Comparison of ENCODE assay signal across 17 mouse cellular contexts in the genomic region with DNA sequence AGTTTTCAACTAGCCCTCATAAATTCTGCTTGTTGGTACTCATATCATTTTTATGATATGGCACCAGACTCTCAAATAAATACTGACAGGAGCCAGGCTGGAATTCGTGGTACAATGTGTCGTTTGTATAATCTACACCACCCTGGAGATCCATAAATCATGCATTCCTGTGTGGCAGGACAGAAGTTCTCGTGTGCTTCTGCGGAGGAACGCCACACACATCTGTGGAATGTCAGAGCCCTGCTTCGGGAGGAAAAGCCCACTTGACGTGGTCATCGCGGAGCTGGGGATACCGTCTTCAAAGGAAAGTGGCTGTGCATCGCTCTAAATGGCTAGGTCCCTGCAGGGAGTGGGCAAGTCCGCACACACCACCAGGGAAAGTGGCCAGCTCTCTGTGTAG. TPM values are rescaled to one million over a fixed set of nuclear protein-coding genes. Genes with fewer than 3 reads are reported as not detected.
DNase-seq lines count a peak whose midpoint lies in the region; ATAC-seq and TF ChIP-seq lines count a peak whose summit lies in the region.
"Had no signal": no experiment of that assay in that cellular context is flagged by ENCODE, and none has a peak within 500 bp of the region (broad histone marks: within the 10 kb centered on the region; RNA-seq: fewer than 3 reads in every experiment).

No protein-coding gene starts in this region.

- no peaks in the 10 kb centered on the region for H3K9me3 ChIP-seq in heart, embryonic 15.5 days (replicated peaks)
- H3K9me3 ChIP-seq in lung, embryonic 14.5 days (ENCODE audit: low read depth, low read length) = no peaks in the 10 kb centered on the region
- no peaks in the 10 kb centered on the region for H3K9me3 ChIP-seq in lung, postnatal 0 days (ENCODE audit: low read length)
- H3K9me3 ChIP-seq in intestine, embryonic 15.5 days = no peaks in the 10 kb centered on the region
- H3K9me3 ChIP-seq in stomach, embryonic 15.5 days = no peaks in the 10 kb centered on the region
- H3K9me3 ChIP-seq in forebrain, embryonic 11.5 days (ENCODE audit: control insufficient read depth, low read length) = no peaks in the 10 kb centered on the region
- H3K9me3 ChIP-seq: hindbrain, embryonic 15.5 days; liver, embryonic 13.5 days had no signal

- no peak for ATAC-seq in heart, embryonic 15.5 days (replicated peaks; ENCODE audit: insufficient number of reproducible peaks, insufficient read depth, low FRiP score, low read depth)
- peak; percentile 21; the same call in 1 of the 2 replicates for ATAC-seq in lung, embryonic 14.5 days (ENCODE audit: insufficient read depth)
- no peak for ATAC-seq in lung, postnatal 0 days
- peak; percentile 77 for ATAC-seq in intestine, embryonic 15.5 days
- no peak; the same call in 1 of the 2 replicates for ATAC-seq in stomach, embryonic 15.5 days (ENCODE audit: insufficient read depth, low FRiP score, low read depth)
- ATAC-seq in forebrain, embryonic 11.5 days (replicated peaks; ENCODE audit: low FRiP score) = no peak
- ATAC-seq: forebrain, embryonic 14.5 days had no signal

- TF ChIP-seq CTCF in heart, adult 2 months (IDR thresholded peaks at IDR 0.05) = no peak
- no peak for TF ChIP-seq CTCF in lung, embryonic 14.5 days (IDR thresholded peaks at IDR 0.05; ENCODE audit: low read depth)
- no peak for TF ChIP-seq CTCF in lung, postnatal 0 days (IDR thresholded peaks at IDR 0.05)

- H3K79me2 ChIP-seq in heart, adult 2 months (replicated peaks; ENCODE audit: control insufficient read depth, insufficient read depth, low read length) = no peaks in the 10 kb centered on the region

- no peaks in the 10 kb centered on the region for H3K36me3 ChIP-seq in heart, embryonic 15.5 days
- H3K36me3 ChIP-seq in heart, adult 2 months (ENCODE audit: control insufficient read depth, insufficient read depth, low read length) = no peaks in the 10 kb centered on the region
- no peaks in the 10 kb centered on the region for H3K36me3 ChIP-seq in lung, embryonic 14.5 days (ENCODE audit: insufficient read depth)
- H3K36me3 ChIP-seq in lung, postnatal 0 days (ENCODE audit: insufficient read depth, low read length) = no peaks in the 10 kb centered on the region
- H3K36me3 ChIP-seq in intestine, embryonic 15.5 days = no peaks in the 10 kb centered on the region
- no peaks in the 10 kb centered on the region for H3K36me3 ChIP-seq in stomach, embryonic 15.5 days
- H3K36me3 ChIP-seq in forebrain, embryonic 11.5 days (ENCODE audit: control insufficient read depth, insufficient read depth, low read length) = no peaks in the 10 kb centered on the region
- H3K36me3 ChIP-seq: hindbrain, embryonic 15.5 days; liver, embryonic 13.5 days had no signal

- H3K4me3 ChIP-seq in heart, embryonic 15.5 days = no peak overlapping the region
- no peak overlapping the region for H3K4me3 ChIP-seq in heart, adult 2 months
- H3K4me3 ChIP-seq in lung, embryonic 14.5 days (ENCODE audit: low read depth, low read length) = no peak overlapping the region
- no peak overlapping the region for H3K4me3 ChIP-seq in lung, postnatal 0 days (ENCODE audit: low read depth, low read length)
- H3K4me3 ChIP-seq in intestine, embryonic 15.5 days (replicated peaks) = no peak overlapping the region
- no peak overlapping the region for H3K4me3 ChIP-seq in stomach, embryonic 15.5 days (replicated peaks)
- H3K4me3 ChIP-seq in forebrain, embryonic 11.5 days (ENCODE audit: low read depth, low read length) = no peak overlapping the region
- H3K4me3 ChIP-seq: hindbrain, embryonic 15.5 days; liver, embryonic 13.5 days had no signal

- no peak for DNase-seq in heart, adult 2 months
- DNase-seq in lung, embryonic 14.5 days = no peak
- no peak for DNase-seq in lung, postnatal 0 days (ENCODE audit: low spot score)
- DNase-seq in forebrain, embryonic 11.5 days (ENCODE audit: low spot score) = no peak
- DNase-seq in left cerebral cortex, postnatal 25 days (ENCODE audit: low spot score in 2 of 2) = no peak
- DNase-seq: liver, embryonic 13.5 days; lung, postnatal 10 days; thymus, postnatal 14 days had no signal

- no peak overlapping the region for H3K27ac ChIP-seq in heart, embryonic 15.5 days
- H3K27ac ChIP-seq in heart, adult 2 months = no peak overlapping the region
- H3K27ac ChIP-seq in lung, embryonic 14.5 days (ENCODE audit: low read depth) = no peak overlapping the region
- no peak overlapping the region for H3K27ac ChIP-seq in lung, postnatal 0 days (ENCODE audit: low read length)
- no peak overlapping the region for H3K27ac ChIP-seq in intestine, embryonic 15.5 days
- no peak overlapping the region for H3K27ac ChIP-seq in stomach, embryonic 15.5 days
- no peak overlapping the region for H3K27ac ChIP-seq in forebrain, embryonic 11.5 days (ENCODE audit: low read depth, low read length)
- H3K27ac ChIP-seq: hindbrain, embryonic 15.5 days; liver, embryonic 13.5 days had no signal

- peak overlapping the region; percentile 47 for H3K4me2 ChIP-seq in heart, embryonic 15.5 days
- H3K4me2 ChIP-seq in lung, embryonic 14.5 days = peak overlapping the region; percentile 28; the same call in 1 of the 2 replicates
- no peak overlapping the region for H3K4me2 ChIP-seq in lung, postnatal 0 days (replicated peaks; ENCODE audit: low read depth, low read length)
- peak overlapping the region; percentile 22 for H3K4me2 ChIP-seq in intestine, embryonic 15.5 days (replicated peaks)
- H3K4me2 ChIP-seq in stomach, embryonic 15.5 days = peak overlapping the region; percentile 19; the same call in 1 of the 2 replicates
- no peak overlapping the region for H3K4me2 ChIP-seq in forebrain, embryonic 11.5 days (ENCODE audit: low read depth, low read length, severe bottlenecking)
- H3K4me2 ChIP-seq: hindbrain, embryonic 15.5 days; liver, embryonic 13.5 days had no signal

- H3K27me3 ChIP-seq in heart, embryonic 15.5 days = no peaks in the 10 kb centered on the region
- H3K27me3 ChIP-seq in heart, adult 2 months (ENCODE audit: control insufficient read depth, insufficient read depth, low read length) = no peaks in the 10 kb centered on the region
- H3K27me3 ChIP-seq in lung, embryonic 14.5 days (ENCODE audit: insufficient read depth, low read length) = no peaks in the 10 kb centered on the region
- H3K27me3 ChIP-seq in lung, postnatal 0 days (replicated peaks; ENCODE audit: insufficient read depth, low read length) = no peaks in the 10 kb centered on the region
- no peaks in the 10 kb centered on the region for H3K27me3 ChIP-seq in intestine, embryonic 15.5 days (replicated peaks)
- no peaks in the 10 kb centered on the region for H3K27me3 ChIP-seq in stomach, embryonic 15.5 days (replicated peaks)
- H3K27me3 ChIP-seq in forebrain, embryonic 11.5 days (ENCODE audit: control insufficient read depth, insufficient read depth, low read length) = no peaks in the 10 kb centered on the region
- H3K27me3 ChIP-seq: hindbrain, embryonic 15.5 days had no signal

- H3K9ac ChIP-seq in heart, embryonic 15.5 days = no peak overlapping the region
- H3K9ac ChIP-seq in heart, adult 2 months (ENCODE audit: low read depth, low read length) = no peak overlapping the region
- no peak overlapping the region for H3K9ac ChIP-seq in lung, embryonic 14.5 days
- no peak overlapping the region for H3K9ac ChIP-seq in lung, postnatal 0 days (replicated peaks; ENCODE audit: low read depth)
- H3K9ac ChIP-seq in intestine, embryonic 15.5 days = no peak overlapping the region
- H3K9ac ChIP-seq in stomach, embryonic 15.5 days = no peak overlapping the region
- no peak overlapping the region for H3K9ac ChIP-seq in forebrain, embryonic 11.5 days (ENCODE audit: low read length)
- H3K9ac ChIP-seq: hindbrain, embryonic 15.5 days; liver, embryonic 13.5 days had no signal

- TF ChIP-seq EP300 in heart, adult 2 months (IDR thresholded peaks at IDR 0.05; ENCODE audit: insufficient read depth, low read depth, low read length) = no peak
- TF ChIP-seq EP300 in lung, postnatal 0 days (IDR thresholded peaks at IDR 0.05) = no peak

- no peak for TF ChIP-seq POLR2A in heart, adult 2 months (IDR thresholded peaks at IDR 0.05; ENCODE audit: insufficient read depth, low read depth, low read length)

- WGBS in heart, embryonic 15.5 days = 11% methylated on average over 12 of the region's 12 CpGs
- 34% methylated on average over 12 of the region's 12 CpGs for whole genome bisulfite sequencing in heart, adult 2 months
- WGBS in lung, embryonic 14.5 days = 9% methylated on average over 12 of the region's 12 CpGs
- WGBS in lung, postnatal 0 days = 10% methylated on average over 12 of the region's 12 CpGs
- 7% methylated on average over 12 of the region's 12 CpGs for WGBS in intestine, embryonic 15.5 days
- WGBS in stomach, embryonic 15.5 days = 9% methylated on average over 12 of the region's 12 CpGs
- 86% methylated on average over 12 of the region's 12 CpGs for WGBS in forebrain, embryonic 11.5 days

- H3K4me1 ChIP-seq in heart, embryonic 15.5 days (replicated peaks) = peaks cover 13% of the 10 kb centered on the region
- H3K4me1 ChIP-seq in heart, adult 2 months (ENCODE audit: control insufficient read depth, insufficient read depth, low read length) = no peaks in the 10 kb centered on the region
- H3K4me1 ChIP-seq in lung, embryonic 14.5 days (ENCODE audit: insufficient read depth) = peaks cover 11% of the 10 kb centered on the region
- no peaks in the 10 kb centered on the region for H3K4me1 ChIP-seq in lung, postnatal 0 days (ENCODE audit: insufficient read depth, low read depth, low read length)
- peaks cover 19% of the 10 kb centered on the region for H3K4me1 ChIP-seq in intestine, embryonic 15.5 days (replicated peaks)
- H3K4me1 ChIP-seq in stomach, embryonic 15.5 days = peaks cover 7% of the 10 kb centered on the region; the same call in 1 of the 2 replicates
- no peaks in the 10 kb centered on the region for H3K4me1 ChIP-seq in forebrain, embryonic 11.5 days (replicated peaks; ENCODE audit: control insufficient read depth, insufficient read depth, low read length)
- H3K4me1 ChIP-seq: hindbrain, embryonic 15.5 days; liver, embryonic 13.5 days had no signal

- intact Hi-C loops in heart, adult 2 months (cut with DNase I) = no loop called here
- intact Hi-C loops in left cerebral cortex, postnatal 25 days (cut with DNase I) = no loop called here

RNA-seq across cellular contexts. Expression of a gene that starts 7.1 kb away (rescaled TPM):
- 14.4 and 18.4 TPM in 2 replicates for polyA plus RNA-seq in heart, embryonic 15.5 days (2015; fragmentation: Nextera tagmentation; extraction: Ambion mirVana)
- 1 to 10 TPM; 1.1 to 1.9 TPM for total RNA-seq in heart, adult 2 months (2021)
- polyA plus RNA-seq in heart, adult 2 months (2012; rRNA removed) = 1.5 and 1.6 TPM in 2 replicates
- 16.2 and 18.2 TPM in 2 replicates for polyA plus RNA-seq in lung, embryonic 14.5 days (2014; fragmentation: Nextera tagmentation; extraction: Ambion mirVana)
- polyA plus RNA-seq in lung, postnatal 0 days (2015; fragmentation: Nextera tagmentation; extraction: Ambion mirVana) = 5.3 and 5.5 TPM in 2 replicates
- 18.8 and 19.3 TPM in 2 replicates for polyA plus RNA-seq in intestine, embryonic 15.5 days (2015; fragmentation: Nextera tagmentation; extraction: Ambion mirVana)
- polyA plus RNA-seq in stomach, embryonic 15.5 days (2015; fragmentation: Nextera tagmentation; extraction: Ambion mirVana) = 17.4 and 20.9 TPM in 2 replicates
- 13.1 and 16.4 TPM in 2 replicates for polyA plus RNA-seq in forebrain, embryonic 11.5 days (2014; fragmentation: Nextera tagmentation; extraction: Ambion mirVana)
- total RNA-seq in left cerebral cortex, postnatal 25 days (2021) = 1 to 10 TPM; 1.2 to 1.3 TPM
- total RNA-seq: common myeloid progenitor, adult 5-6 weeks; granulocyte monocyte progenitor cell, adult 5-6 weeks; megakaryocyte-erythroid progenitor cell, adult 5-6 weeks; monocyte, adult 5-6 weeks had no signal

Comparison
In these comparisons a context has a peak if more than half of its experiments do, and no peak if none do; other contexts are left out.
1. ATAC-seq: peak in lung, embryonic 14.5 days (single experiment) and intestine, embryonic 15.5 days (single experiment); none in heart, embryonic 15.5 days (single experiment), lung, postnatal 0 days (single experiment), stomach, embryonic 15.5 days (single experiment) and forebrain, embryonic 11.5 days (single experiment).
2. H3K4me2 ChIP-seq: peak in heart, embryonic 15.5 days (single experiment), lung, embryonic 14.5 days (single experiment), intestine, embryonic 15.5 days (single experiment) and stomach, embryonic 15.5 days (single experiment); none in lung, postnatal 0 days (single experiment) and forebrain, embryonic 11.5 days (single experiment).